Mouse (Mus musculus) c-Kit-positive CD71-positive TER-119-negative erythroid progenitor cells, embryonic 14.5 days (primary cell): ENCODE data around the gene Adipor2.

Experiments used
- DNase-seq: peaks from one replicate; pipeline ENCODE4 v3.0.0-alpha.2; 2013; ENCODE audit warnings: low read depth

The Adipor2 gene

GRCm38 (mm10) chr6:119313096-119313495 lies 104.4 kb downstream of the Adipor2 start:
- no peak for DNase-seq

DNA sequence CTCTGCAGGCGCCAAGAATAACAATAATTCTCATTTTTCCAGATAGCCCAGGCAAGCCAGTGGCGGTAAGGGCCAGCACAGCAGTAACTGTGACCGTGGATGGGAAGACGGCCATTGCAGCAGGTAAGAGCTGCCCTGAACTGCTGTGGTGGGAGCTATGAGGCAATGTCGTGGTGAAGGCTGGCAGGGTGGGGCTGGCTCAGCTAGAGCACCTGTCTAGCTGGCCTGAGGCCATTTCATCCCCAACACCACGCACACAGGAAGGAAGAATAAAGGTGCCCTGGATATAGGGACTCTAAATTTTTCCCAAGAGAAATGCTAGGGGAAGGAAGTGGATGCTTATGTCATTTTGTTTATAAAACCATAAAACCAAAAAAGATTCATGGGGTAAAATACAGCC lies 105.1 kb downstream of the Adipor2 start:
- no peak for DNase-seq

DNA sequence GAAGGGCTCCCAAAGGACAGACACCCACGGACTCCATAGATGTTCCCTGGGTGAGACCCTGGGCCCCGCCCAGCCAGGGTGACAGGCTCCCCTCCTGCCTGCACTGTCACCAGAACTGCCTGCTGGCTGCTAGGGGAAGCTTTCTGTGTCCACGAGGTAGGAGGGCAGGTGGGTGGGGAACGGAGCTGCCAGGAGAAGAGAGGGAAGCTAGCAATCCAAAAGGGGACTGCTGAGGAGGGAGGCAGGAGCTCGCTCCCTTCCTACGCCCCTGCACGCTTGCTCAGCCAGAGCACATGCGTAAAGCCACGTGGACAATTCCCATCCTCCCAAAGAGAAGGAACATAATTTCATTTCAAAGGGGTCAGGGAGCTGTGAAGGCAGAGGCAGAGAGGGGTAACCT lies 107.3 kb downstream of the Adipor2 start:
- no peak for DNase-seq

- no peak for DNase-seq
Measured at GRCm38 (mm10) chr6:119307867-119308413, 109.6 kb downstream of the Adipor2 start.

DNA sequence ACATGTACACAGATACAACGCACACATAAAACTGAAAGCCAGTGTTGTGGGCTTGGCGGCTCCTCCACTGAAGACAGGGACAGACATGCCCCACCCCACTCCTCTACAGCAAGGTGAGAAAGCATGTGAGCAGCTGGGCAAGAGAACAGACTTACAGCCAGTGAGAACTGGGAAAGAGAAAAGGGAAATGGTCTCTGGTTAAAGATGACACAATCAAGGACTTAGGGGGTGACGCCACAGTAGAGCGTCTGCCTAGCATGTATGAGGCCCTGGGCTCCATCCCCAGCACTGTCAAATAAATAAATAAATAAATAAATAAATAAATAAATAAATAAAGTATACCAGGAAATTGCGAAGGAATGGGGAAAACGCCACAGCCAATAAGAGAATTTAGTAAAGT lies 114.2 kb downstream of the Adipor2 start:
- DNase-seq = no peak
